Mouse (Mus musculus): ENCODE measurements at regions not wholly inside any gene's neighbourhood (a gene's known extent, or its start where the extent isn't known, plus 50 kb on each side); places are given as distances from the start of the nearest gene placed in this dataset.

DNA sequence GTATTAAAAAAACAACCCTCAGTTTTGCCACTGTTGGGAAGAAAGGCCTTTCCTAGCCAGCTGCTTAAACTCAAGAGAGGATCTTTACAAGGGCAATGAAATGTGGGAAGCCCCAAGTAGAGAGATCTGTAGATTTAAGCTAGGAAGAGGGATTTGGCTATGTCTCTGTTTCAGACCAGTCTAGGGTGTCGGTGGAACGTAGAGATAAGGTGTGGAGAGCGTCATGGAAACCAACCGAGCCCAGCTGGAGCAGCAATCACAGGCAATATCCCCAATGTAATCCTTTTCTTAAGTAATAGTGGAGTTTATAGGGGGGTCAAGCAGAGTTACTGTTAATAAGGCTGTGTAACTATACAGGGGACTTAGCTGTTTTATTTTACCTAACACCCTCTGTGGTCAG, 204.6 kb upstream of the Mme start:
- no peaks in the 10 kb centered on the region for H3K27me3 ChIP-seq
- no peaks in the 10 kb centered on the region for H3K36me3 ChIP-seq
- 79% methylated on average over 4 of the region's 4 CpGs for WGBS
- H3K9ac ChIP-seq = no peak overlapping the region
- no peak overlapping the region for H3K27ac ChIP-seq
- no peak overlapping the region for H3K4me2 ChIP-seq
- no peak overlapping the region for H3K4me3 ChIP-seq
- H3K4me1 ChIP-seq = no peaks in the 10 kb centered on the region
- no peak for ATAC-seq (ENCODE audit: insufficient number of reproducible peaks, insufficient read depth, low FRiP score, low TSS enrichment, low read depth)
- H3K9me3 ChIP-seq = no peaks in the 10 kb centered on the region

- no peak overlapping the region for H3K9ac ChIP-seq
- H3K9me3 ChIP-seq = no peaks in the 10 kb centered on the region
- peak; percentile 69; the same call in 1 of the 2 replicates for ATAC-seq (ENCODE audit: insufficient number of reproducible peaks, insufficient read depth, low FRiP score, low TSS enrichment, low read depth)
- no peaks in the 10 kb centered on the region for H3K36me3 ChIP-seq
- no peak overlapping the region for H3K27ac ChIP-seq
- no peaks in the 10 kb centered on the region for H3K27me3 ChIP-seq
- no peak overlapping the region for H3K4me3 ChIP-seq
- 0 out of 2 replicates have a peak, but pooled peaks cover 6% of the 10 kb centered on the region for H3K4me1 ChIP-seq
- no peak overlapping the region for H3K4me2 ChIP-seq
- 61% methylated on average over 4 of the region's 4 CpGs for WGBS
Observed at GRCm38 (mm10) chr3:63070786-63071185, 170.6 kb upstream of the Mme start.

GRCm38 (mm10) chr3:63073051-63073450, 168.3 kb upstream of the Mme start:
- no peak overlapping the region for H3K4me3 ChIP-seq
- no peak for ATAC-seq (ENCODE audit: insufficient number of reproducible peaks, insufficient read depth, low FRiP score, low TSS enrichment, low read depth)
- no peak overlapping the region for H3K27ac ChIP-seq
- H3K9me3 ChIP-seq = no peaks in the 10 kb centered on the region
- H3K9ac ChIP-seq = no peak overlapping the region
- H3K4me1 ChIP-seq = 0 out of 2 replicates have a peak, but pooled peaks cover 6% of the 10 kb centered on the region
- no peak overlapping the region for H3K4me2 ChIP-seq
- no peaks in the 10 kb centered on the region for H3K27me3 ChIP-seq
- H3K36me3 ChIP-seq = no peaks in the 10 kb centered on the region

DNA sequence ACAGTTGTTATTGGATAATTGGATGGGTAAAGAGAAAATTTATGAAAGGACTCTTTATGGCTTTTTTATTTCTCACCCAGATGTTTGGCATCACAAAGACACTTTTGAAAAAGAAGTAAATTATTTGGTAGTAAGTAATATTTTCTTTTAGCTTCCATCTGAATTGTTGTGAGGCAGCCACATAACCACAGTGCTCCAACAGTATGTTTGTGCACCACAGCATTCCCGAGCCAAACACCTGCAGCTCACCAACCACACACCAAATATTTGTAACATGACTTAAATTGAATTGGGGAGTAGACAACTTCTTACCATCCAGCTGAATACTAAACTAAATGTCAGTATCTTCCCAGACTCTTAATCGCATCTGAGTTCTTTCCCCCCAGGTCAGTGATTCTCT, 163.2 kb upstream of the Mme start:
- Histone ChIP-seq H3K36me3 (no peaks in the 10 kb centered on the region), H3K4me1 (no peaks in the 10 kb centered on the region), H3K4me2 (no peak overlapping the region), H3K27me3 (no peaks in the 10 kb centered on the region), H3K9me3 (no peaks in the 10 kb centered on the region), H3K9ac (no peak overlapping the region), H3K4me3 (no peak overlapping the region), H3K27ac (no peak overlapping the region)
- WGBS = 74% methylated on average over 2 of the region's 2 CpGs
- no peak for ATAC-seq (ENCODE audit: insufficient number of reproducible peaks, insufficient read depth, low FRiP score, low TSS enrichment, low read depth)

DNA sequence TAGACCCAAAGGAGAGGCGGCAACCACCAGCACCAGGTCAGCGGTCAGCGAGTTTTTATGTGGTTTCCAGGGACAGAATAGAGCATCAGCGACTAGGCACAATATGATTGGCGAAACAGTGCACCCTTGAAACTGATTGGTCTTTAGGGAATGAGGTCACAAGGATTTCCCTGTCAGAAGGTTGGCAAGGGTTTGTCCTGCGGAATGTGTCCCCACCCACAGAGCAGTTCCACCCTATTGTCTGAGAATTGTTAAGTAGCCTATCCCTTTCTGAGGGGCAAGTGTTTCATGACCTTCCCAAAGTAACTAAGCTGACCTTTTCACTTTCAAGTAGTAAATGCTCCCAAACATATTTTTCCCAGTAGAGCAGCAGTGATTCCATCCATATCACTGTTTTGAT, 159.2 kb upstream of the Mme start:
- no peak overlapping the region for H3K27ac ChIP-seq
- no peaks in the 10 kb centered on the region for H3K27me3 ChIP-seq
- WGBS = 95% methylated on average over 6 of the region's 6 CpGs
- peaks cover 11% of the 10 kb centered on the region; the same call in 1 of the 2 replicates for H3K4me1 ChIP-seq
- no peaks in the 10 kb centered on the region for H3K9me3 ChIP-seq
- no peak overlapping the region for H3K4me3 ChIP-seq
- ATAC-seq (ENCODE audit: insufficient number of reproducible peaks, insufficient read depth, low FRiP score, low TSS enrichment, low read depth) = no peak
- H3K9ac ChIP-seq = no peak overlapping the region
- H3K36me3 ChIP-seq = no peaks in the 10 kb centered on the region
- no peak overlapping the region for H3K4me2 ChIP-seq

DNA sequence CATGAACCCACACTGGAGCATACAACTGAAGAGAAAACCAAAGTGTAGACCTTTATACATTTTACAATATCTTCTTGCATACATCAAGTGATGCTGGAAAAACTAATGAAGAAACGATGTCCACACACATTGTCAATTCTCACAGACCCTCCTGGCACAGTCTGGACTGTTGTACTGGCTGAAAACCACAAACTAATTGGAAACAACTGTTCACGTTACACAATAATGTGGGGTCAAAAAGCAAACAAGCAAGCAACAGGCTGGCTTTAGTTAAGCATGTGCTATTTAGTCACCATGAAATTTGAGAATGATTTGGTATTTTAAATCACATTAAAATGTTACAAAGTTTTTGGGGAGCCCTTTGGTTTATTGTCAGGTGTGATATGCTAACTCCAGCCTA, 155.9 kb upstream of the Mme start:
- H3K4me3 ChIP-seq = no peak overlapping the region
- WGBS = 25% methylated on average over 2 of the region's 2 CpGs
- peaks cover 11% of the 10 kb centered on the region; the same call in 1 of the 2 replicates for H3K4me1 ChIP-seq
- H3K9ac ChIP-seq = no peak overlapping the region
- ATAC-seq (ENCODE audit: insufficient number of reproducible peaks, insufficient read depth, low FRiP score, low TSS enrichment, low read depth) = peak; percentile 75; the same call in 1 of the 2 replicates
- H3K27me3 ChIP-seq = no peaks in the 10 kb centered on the region
- H3K4me2 ChIP-seq = no peak overlapping the region
- no peaks in the 10 kb centered on the region for H3K36me3 ChIP-seq
- H3K9me3 ChIP-seq = no peaks in the 10 kb centered on the region
- H3K27ac ChIP-seq = no peak overlapping the region

- Histone ChIP-seq H3K4me2 (no peak overlapping the region), H3K27ac (no peak overlapping the region), H3K9ac (no peak overlapping the region), H3K36me3 (no peaks in the 10 kb centered on the region), H3K27me3 (no peaks in the 10 kb centered on the region), H3K4me3 (no peak overlapping the region), H3K9me3 (no peaks in the 10 kb centered on the region), H3K4me1 (no peaks in the 10 kb centered on the region)
- ATAC-seq (ENCODE audit: insufficient number of reproducible peaks, insufficient read depth, low FRiP score, low TSS enrichment, low read depth) = no peak
- 35% methylated on average over 1 of the region's 1 CpGs for WGBS
Observed at GRCm38 (mm10) chr3:63092901-63093300, 148.4 kb upstream of the Mme start.

DNA sequence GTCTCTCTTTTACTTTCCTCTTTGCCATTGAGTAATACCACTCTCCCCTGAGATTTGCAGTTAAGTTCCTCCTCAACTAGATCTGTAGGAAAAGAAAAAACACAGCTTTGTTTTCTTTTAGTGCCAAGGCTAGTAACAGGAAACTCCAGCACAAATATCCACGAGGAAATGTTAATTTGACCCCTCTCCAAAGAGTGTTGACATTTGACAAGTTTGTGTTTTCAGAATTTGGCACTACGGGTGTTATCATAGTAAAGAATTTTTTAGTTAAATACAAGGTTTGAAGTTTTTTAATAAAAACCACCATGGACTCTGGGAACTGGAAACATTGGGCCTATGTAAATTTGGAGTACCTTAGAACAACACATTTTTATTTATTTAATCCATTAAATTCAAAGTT, 126.1 kb upstream of the Mme start:
- Histone ChIP-seq H3K27ac (no peak overlapping the region), H3K9me3 (0 out of 2 replicates have a peak, but pooled peaks cover 3% of the 10 kb centered on the region), H3K4me3 (no peak overlapping the region), H3K36me3 (no peaks in the 10 kb centered on the region), H3K4me1 (no peaks in the 10 kb centered on the region), H3K27me3 (no peaks in the 10 kb centered on the region), H3K9ac (no peak overlapping the region), H3K4me2 (no peak overlapping the region)
- no peak for ATAC-seq (ENCODE audit: insufficient number of reproducible peaks, insufficient read depth, low FRiP score, low TSS enrichment, low read depth)
- 19% methylated on average over 2 of the region's 2 CpGs for WGBS

GRCm38 (mm10) chr3:63131883-63132282, 109.5 kb upstream of the Mme start:
- H3K4me1 ChIP-seq = peaks cover 5% of the 10 kb centered on the region
- H3K36me3 ChIP-seq = no peaks in the 10 kb centered on the region
- no peak overlapping the region for H3K4me2 ChIP-seq
- H3K9ac ChIP-seq = no peak overlapping the region
- ATAC-seq (ENCODE audit: insufficient number of reproducible peaks, insufficient read depth, low FRiP score, low TSS enrichment, low read depth) = no peak
- H3K4me3 ChIP-seq = no peak overlapping the region
- WGBS = 77% methylated on average over 3 of the region's 3 CpGs
- H3K27ac ChIP-seq = no peak overlapping the region
- no peaks in the 10 kb centered on the region for H3K9me3 ChIP-seq
- no peaks in the 10 kb centered on the region for H3K27me3 ChIP-seq

DNA sequence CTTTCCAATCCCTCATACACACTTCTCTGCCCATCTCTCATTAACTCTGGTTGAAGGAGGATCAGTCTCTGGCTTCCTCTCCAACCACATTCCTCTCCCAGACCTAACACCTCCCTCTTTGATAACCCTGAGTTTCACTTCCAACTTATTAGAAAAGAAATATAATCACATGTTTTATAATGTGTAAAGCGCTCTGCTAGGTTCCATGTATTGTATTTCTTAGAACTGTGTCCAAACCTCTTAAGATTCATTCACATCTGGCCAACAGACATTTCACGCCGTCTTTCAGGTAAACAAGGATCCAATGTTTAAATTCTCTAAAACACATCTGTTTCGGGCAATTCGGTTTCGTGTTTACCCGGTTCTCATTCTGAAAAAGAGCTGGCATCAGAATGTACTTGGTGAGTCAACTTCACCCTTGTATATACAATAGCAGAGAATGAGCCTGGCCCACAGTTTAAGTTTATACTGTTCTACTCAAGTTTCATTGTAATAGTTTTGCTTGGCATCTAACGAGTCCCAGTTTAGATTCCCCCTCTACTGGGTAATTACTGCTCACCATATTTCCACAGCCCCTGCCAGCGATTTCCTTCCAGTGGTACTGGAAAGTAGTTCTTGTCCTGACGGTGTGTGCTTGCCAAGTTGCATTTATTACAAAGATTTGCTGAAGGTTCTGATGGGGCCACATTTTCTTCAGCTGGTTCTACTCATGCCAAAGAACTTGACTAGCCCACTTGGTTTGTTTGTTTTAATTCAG, 103.8 kb upstream of the Mme start:
- H3K4me3 ChIP-seq = no peak overlapping the region
- no peaks in the 10 kb centered on the region for H3K9me3 ChIP-seq
- no peak overlapping the region for H3K9ac ChIP-seq
- H3K4me2 ChIP-seq = peak overlapping the region; percentile 24
- no peaks in the 10 kb centered on the region for H3K36me3 ChIP-seq
- no peaks in the 10 kb centered on the region for H3K27me3 ChIP-seq
- peak; percentile 93 for ATAC-seq (ENCODE audit: insufficient number of reproducible peaks, insufficient read depth, low FRiP score, low TSS enrichment, low read depth)
- peaks cover 10% of the 10 kb centered on the region for H3K4me1 ChIP-seq
- 32% methylated on average over 10 of the region's 10 CpGs for WGBS
- H3K27ac ChIP-seq = peak overlapping the region; percentile 83

GRCm38 (mm10) chr3:63146237-63146636, 95.1 kb upstream of the Mme start:
- WGBS = 86% methylated on average over 5 of the region's 5 CpGs

GRCm38 (mm10) chr3:63182411-63183166, 58.7 kb upstream of the Mme start:
- WGBS = 20% methylated on average over 5 of the region's 5 CpGs
- Histone ChIP-seq H3K9me3 (no peaks in the 10 kb centered on the region), H3K27ac (peak overlapping the region; percentile 66), H3K4me2 (no peak overlapping the region), H3K4me1 (peaks cover 17% of the 10 kb centered on the region), H3K9ac (no peak overlapping the region), H3K36me3 (no peaks in the 10 kb centered on the region), H3K4me3 (no peak overlapping the region), H3K27me3 (no peaks in the 10 kb centered on the region)
- peak; percentile 62; the same call in 1 of the 2 replicates for ATAC-seq (ENCODE audit: insufficient number of reproducible peaks, insufficient read depth, low FRiP score, low TSS enrichment, low read depth)

More at GRCm38 (mm10) chr3:63146237-63146636, 95.1 kb upstream of the Mme start:
- Histone ChIP-seq H3K27ac (no peak overlapping the region), H3K4me1 (no peaks in the 10 kb centered on the region), H3K27me3 (no peaks in the 10 kb centered on the region), H3K9me3 (no peaks in the 10 kb centered on the region), H3K4me3 (no peak overlapping the region), H3K4me2 (no peak overlapping the region), H3K9ac (no peak overlapping the region), H3K36me3 (no peaks in the 10 kb centered on the region)
- no peak for ATAC-seq (ENCODE audit: insufficient number of reproducible peaks, insufficient read depth, low FRiP score, low TSS enrichment, low read depth)
